Mouse (Mus musculus) lung, postnatal 4 days (tissue): ENCODE results near the gene Dnah10.
A peak's percentile ranks its signal among the peaks of the same experiment; 100 is the strongest.
"Not testable (repeated sequence)": the region's sequence is repeated elsewhere in the genome, so short reads cannot be mapped to it uniquely, and the experiment has no call there.

Experiments
- DNase-seq, 2 experiments: peaks; one replicate each; pipeline ENCODE4 v3.0.0; 2021

Gene Dnah10

DNA sequence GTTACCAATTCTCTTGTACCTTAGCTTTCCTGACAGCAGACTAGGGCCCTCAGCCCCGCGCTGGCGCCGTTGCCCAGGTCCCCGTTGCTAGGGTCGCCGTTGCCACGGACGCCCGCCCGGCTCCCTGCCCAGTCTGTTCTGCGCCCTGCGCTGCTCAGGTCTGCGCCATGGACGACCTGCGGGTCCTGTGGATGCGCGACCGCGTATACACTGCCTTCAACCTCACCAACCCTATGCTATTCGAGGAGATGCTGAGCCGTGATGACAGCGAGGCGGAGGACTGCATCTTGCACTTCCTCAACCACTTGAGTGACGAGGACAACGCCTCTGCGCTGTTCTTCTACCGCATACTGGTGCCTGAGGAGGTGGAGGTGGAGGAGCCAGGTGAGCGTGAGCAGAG lies at the start of gene Dnah10:
TSS of gene Dnah10 (plus strand) at position 89 of the 400 bp plus-strand sequence.
- no peak for DNase-seq

DNA sequence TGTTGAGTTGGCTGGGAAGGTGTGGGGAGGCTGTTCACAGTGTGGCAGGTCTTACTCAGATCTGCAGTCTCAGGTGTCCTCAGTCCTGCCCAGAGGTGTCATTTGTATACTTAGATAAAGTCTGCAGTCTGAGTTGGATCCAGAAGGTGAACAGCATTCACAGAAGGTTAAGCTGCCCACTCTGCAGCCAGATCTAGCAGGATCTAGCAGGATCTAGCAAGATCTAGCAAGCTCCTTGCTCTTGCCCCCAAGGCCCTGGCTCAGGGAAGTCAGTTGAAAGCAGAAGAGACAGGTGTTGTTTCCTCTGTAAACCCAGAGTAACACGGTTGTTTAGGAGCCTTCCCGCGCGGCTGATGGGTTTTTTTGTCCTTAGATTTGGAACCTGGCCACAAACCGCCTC lies 11.1 kb upstream of the Dnah10 start:
- DNase-seq: no peak

- DNase-seq: peak; percentile 19 to 41
Measured at GRCm38 (mm10) chr5:124715135-124715534, 9.8 kb upstream of the Dnah10 start.

DNA sequence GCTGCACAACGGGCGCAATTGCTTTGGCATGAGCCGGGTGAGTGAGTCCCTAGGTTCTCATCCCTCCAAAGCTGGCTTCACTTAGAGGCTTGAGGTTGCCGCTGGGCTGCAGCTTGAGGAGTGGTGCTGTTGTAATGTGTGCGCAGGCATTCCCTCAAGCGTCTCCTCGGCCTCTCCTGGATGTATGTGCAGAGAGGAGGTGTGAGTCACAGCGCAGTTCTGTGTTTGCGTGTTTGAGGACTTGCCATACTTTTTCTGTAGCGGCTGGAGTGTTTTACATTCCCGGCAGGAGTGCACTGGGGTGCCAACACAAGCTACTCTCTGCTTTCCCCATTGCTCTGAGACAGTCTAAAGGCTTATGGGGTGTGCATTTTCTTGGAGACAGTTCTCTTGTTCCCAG lies 6.9 kb upstream of the Dnah10 start:
- DNase-seq: no peak

DNA sequence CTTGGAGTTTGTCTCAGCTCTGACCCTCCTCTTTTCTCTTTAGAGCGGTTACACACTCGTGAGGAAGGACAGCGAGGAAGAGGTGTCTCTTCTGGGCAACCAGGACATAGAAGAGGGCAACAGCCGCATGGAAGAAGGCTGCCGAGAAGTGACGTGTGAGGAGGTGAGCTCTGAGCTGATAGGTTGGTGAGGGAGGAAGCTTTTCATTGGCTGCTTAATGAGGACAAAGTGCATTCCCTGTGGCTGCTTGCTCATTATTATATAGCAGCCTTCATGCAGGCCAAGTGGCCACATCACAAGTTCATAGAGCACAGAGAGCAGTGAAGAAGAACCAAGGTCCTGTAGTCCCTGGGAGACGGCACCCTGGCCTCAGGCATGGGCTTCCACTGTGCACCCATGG lies 6.5 kb upstream of the Dnah10 start:
- DNase-seq: no peak

DNA sequence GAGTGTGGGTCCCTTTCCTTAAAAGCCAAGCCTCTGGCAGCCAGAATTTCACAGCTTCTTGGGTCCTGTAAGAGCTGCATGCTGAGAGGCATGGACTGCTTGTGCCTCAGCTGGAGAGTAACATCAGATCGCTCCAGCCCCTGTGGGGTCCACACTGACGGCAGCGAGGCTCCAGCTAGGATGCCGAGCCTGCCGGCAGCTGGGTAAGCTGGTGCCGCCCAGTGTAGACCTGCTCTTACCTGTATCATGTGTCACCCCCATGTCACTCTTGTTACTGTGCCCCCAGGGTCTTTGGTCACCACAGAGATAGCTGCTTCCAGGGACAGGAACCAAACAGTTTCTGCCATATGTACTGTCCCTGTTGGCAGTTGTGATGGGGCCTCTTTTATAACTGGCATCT lies 1.8 kb upstream of the Dnah10 start:
- DNase-seq: no peak

DNA sequence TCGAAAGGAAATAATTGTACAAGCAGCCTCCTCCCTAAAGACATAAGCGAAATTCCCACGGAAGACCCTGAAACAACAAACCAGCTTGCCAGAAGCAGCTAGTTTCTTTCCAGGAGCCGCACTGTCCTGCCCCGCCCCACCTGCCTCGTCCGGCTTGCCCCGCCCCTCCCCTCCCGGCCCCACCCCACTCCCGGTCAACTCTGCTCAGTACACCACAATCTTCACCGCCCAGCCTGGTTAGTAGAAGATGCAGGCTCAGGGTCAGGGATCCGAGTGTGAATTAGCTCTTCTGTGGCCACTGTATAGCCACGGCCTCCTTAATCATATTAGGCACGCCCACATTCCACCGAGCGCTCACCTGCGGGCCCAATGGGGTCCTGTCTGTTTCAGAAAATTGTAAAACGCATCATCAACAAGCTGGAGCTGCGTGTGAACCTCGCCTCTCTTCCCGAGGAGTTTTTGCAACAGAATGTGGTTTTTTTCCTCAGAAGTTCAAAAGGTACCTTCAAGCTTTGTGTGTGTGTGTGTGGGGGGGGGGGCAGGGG lies 4.8 kb downstream of the Dnah10 start:
- DNase-seq: no peak

GRCm38 (mm10) chr5:124733961-124734360 lies 9.1 kb downstream of the Dnah10 start:
- no peak for DNase-seq

DNA sequence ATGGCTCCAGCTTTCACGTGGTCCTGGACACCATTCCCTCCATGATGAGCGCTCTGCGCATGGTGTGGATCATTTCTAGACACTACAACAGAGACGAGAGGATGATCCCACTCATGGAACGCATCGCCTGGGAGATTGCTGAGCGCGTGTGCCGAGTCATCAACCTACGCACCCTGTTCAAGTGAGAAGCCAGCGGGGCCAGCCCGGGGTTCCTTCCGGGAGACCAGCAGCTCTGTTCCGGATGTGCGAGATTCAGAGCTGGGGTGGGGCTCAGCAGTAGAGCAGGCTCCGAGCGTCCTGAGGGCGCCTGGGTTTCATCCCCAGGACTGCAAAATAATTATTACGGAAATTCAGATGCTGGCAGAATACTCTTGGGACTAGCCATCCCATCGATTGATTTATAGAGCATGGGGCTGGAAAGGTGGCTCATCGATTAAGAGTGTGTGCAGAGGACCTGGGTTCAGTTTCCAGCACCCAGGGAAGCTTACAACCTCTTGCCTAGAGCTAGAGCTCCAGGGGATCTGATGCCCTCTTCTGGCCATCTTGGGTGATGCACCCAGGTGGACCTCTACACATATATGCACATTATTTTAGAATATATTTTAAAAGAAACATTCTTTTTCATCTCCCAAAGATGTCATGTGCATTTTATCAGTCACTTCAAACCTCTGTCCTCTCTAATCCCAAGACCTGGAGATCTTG lies 17.2 kb downstream of the Dnah10 start:
- DNase-seq: no peak

GRCm38 (mm10) chr5:124743841-124744240 lies 19.0 kb downstream of the Dnah10 start:
- no peak for DNase-seq

- DNase-seq: no peak
Measured at GRCm38 (mm10) chr5:124746220-124746619, 21.3 kb downstream of the Dnah10 start.

DNA sequence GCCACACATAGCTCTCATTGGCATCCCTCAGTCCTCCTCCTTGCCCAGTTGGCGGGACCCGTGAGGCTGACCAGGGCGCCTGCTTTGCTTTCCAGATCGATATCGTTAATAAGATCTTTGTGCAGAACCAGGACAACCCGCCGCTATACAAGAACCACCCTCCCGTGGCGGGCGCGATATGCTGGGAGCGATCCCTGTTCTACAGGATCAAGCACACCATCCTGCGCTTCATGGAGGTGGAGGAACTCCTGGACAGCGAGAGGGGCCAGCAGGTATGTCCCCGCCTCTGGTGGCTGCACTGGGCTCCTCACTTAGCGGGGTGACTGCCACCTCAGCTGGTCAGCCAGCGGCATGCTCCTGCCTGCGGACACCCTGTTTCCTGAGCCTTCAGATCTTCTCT lies 23.4 kb downstream of the Dnah10 start:
- no peak for DNase-seq

- DNase-seq: no peak
Measured at GRCm38 (mm10) chr5:124751656-124752055, 26.8 kb downstream of the Dnah10 start.

DNA sequence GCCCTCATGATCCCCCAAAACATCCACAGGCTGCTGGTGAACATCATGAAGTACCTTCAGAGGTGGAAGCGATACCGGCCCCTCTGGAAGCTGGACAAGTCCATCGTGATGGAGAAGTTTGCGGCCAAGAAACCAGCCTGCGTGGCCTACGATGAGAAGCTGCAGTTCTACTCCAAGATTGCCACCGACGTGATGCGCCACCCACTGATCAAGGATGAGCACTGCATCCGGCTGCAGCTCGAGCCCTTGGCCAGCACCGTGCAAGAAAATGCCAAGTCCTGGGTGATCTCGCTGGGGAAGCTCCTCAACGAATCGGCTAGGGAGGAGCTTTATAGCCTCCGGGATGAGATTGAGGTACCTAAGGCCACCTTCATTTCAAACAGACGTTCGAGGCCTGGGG lies 36.1 kb downstream of the Dnah10 start:
- DNase-seq: peak in 1 of 2 experiments; percentile 29

GRCm38 (mm10) chr5:124761787-124762186 lies 36.9 kb downstream of the Dnah10 start:
- no peak for DNase-seq

DNA sequence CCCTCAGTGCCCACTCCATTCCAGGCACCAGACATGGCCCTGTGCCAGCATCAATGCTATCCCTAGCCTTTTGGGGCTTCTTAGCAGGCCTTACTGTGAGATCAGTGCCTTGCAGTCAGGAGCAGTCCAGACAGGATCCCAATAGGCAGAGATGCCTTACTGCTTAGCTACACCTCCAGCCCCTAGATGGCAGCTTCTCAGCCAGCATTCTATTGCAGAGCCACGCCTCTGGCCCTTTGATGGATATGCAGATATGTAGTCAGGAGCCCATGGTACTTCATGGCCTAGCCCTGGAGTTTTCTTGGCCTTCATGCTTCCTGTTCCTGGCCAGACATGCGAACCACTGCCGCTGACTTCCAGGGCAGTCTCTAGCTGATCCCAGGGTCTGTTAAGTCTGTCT lies 49.7 kb downstream of the Dnah10 start:
- DNase-seq: no peak

GRCm38 (mm10) chr5:124776289-124776688 lies 51.4 kb downstream of the Dnah10 start:
- not testable (repeated sequence) for DNase-seq

- DNase-seq: peak; percentile 54 to 69
Measured at GRCm38 (mm10) chr5:124777178-124777709, 52.4 kb downstream of the Dnah10 start.

- no peak for DNase-seq
Measured at GRCm38 (mm10) chr5:124779926-124780325, 55.0 kb downstream of the Dnah10 start.

- no peak for DNase-seq
Measured at GRCm38 (mm10) chr5:124781696-124782095, 56.8 kb downstream of the Dnah10 start.

- no peak for DNase-seq
Measured at GRCm38 (mm10) chr5:124785650-124786049, 60.8 kb downstream of the Dnah10 start.

DNA sequence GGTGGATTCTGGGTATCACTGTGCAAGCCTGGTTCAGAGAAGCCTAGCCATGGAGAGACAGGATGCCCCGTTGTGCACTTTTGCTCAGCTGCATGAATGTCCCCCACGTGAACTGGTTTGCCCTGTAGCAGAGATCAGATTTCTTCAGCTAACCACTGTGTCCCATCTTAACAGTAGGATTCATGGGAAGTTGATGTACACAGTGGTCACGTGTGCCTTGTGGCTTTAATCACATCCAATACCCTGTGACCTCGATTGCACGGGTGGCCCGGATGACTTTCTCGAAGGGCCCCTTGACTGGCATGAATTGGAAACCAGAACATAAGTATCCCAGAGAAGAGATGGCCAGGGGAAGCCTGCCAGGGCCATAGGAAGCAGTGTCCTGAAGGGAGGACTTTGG lies 67.2 kb downstream of the Dnah10 start:
- DNase-seq: no peak

DNA sequence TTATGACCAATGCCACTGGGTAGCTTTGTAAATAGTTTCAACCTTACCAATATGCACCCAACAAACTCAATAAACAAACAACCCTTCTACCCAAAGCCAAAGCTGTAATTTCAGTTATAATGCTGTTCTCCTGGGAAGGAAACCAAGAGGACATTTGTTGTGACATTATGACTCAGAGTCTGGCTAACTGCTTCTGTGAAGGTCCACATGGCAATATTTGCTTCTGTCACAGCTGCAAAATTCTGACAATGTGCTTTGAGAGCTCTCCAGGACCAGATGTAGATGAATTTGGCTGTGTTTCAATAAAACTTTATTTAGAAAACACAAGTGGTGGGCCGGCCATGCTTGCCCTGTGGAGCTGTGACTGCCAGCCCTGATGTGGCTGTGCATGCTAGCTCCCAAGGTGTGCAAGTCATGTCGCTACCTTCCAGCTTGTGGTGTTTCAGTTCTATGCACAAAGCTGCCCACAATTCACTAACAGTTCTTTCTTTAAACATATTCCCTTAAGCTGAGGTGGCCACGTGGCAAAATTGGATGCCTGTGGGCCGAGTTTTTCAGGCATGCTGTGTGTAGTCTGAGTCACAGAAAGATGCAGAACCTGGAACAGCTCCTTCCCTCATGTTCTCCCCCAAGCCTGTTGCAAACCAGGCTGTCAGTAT lies 85.0 kb downstream of the Dnah10 start:
- peak in 1 of 2 experiments; percentile 10 for DNase-seq

DNA sequence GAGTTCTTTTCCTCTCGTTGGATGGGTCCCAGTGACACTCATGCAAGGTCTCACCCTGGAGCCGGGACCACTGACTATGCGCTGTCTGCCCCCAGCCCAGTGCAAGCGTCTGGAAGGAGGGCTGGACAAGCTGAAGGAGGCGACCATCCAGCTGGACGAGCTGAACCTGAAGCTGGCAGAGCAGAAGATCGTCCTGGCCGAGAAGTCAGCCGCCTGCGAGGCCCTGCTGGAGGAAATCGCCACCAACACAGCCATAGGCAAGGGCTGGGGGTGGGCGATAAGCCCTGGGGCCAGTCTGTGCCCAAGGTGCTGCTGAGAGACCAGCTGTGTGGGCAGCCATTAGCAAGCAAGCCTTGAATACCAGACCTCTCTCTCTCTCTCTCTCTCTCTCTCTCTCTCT lies 87.6 kb downstream of the Dnah10 start:
- DNase-seq: no peak
